Mouse (Mus musculus): Measurements from ENCODE around the gene Dnaja4.

GRCm38 (mm10) chr9:54676531-54676986 lies 22.1 kb upstream of the Dnaja4 start:
- TF ChIP-seq CTCF (IDR thresholded peaks at IDR 0.05; ENCODE audit: low read depth) (peak; percentile 83), EP300 (optimal IDR thresholded peaks at IDR 0.05) (no peak)
